Mouse (Mus musculus) hindbrain, embryonic 11.5 days (tissue): ENCODE results near the gene Gm10300. TPM values are rescaled to one million over a fixed set of nuclear protein-coding genes. Genes with fewer than 3 reads are reported as not detected.
A peak's percentile ranks its signal among the peaks of the same experiment; 100 is the strongest.

Experiments
- ATAC-seq: fragments of 200-750 bp; cut with Nextera tagmentation; 2 replicates; pipeline ENCODE4 v1.8.0; 2017; ENCODE audit warnings: mild to moderate bottlenecking, moderate TSS enrichment, moderate library complexity; ENCODE audit not compliant: low FRiP score
- DNase-seq: peaks from one replicate; pipeline ENCODE4 v3.0.0-alpha.2; 2015; ENCODE audit warnings: low spot score
- H3K27ac ChIP-seq: fragments of 300-500 bp; sonication (generic); 2 replicates; pipeline ENCODE4 v1.5.1; 2014; ENCODE audit warnings: mild to moderate bottlenecking, low read depth, low read length
- H3K27me3 ChIP-seq: fragments of 300-500 bp; sonication (generic); 2 replicates; pipeline ENCODE4 v1.6.1; 2014; ENCODE audit warnings: mild to moderate bottlenecking, low read length, moderate library complexity, mixed read lengths; ENCODE audit not compliant: control insufficient read depth, insufficient read depth
- H3K36me3 ChIP-seq: fragments of 300-500 bp; sonication (generic); 2 replicates; pipeline ENCODE4 v1.6.1; 2014; ENCODE audit warnings: mild to moderate bottlenecking, low read length, moderate library complexity, mixed read lengths; ENCODE audit not compliant: control insufficient read depth, insufficient read depth
- H3K4me1 ChIP-seq: fragments of 300-500 bp; sonication (generic); replicated peaks from 2 replicates; pipeline ENCODE4 v1.6.1; 2014; ENCODE audit warnings: low read length, mixed read lengths; ENCODE audit not compliant: control insufficient read depth, insufficient read depth
- H3K4me2 ChIP-seq: fragments of 300-500 bp; sonication (generic); replicated peaks from 2 replicates; pipeline ENCODE4 v1.6.1; 2014; ENCODE audit warnings: mild to moderate bottlenecking, low read depth, low read length
- H3K4me3 ChIP-seq: fragments of 300-500 bp; sonication (generic); 2 replicates; pipeline ENCODE4 v1.5.1; 2014; ENCODE audit warnings: low read depth, low read length
- H3K9ac ChIP-seq: fragments of 300-500 bp; sonication (generic); 2 replicates; pipeline ENCODE4 v1.6.1; 2014; ENCODE audit warnings: low read depth, low read length
- H3K9me3 ChIP-seq: fragments of 300-500 bp; sonication (generic); 2 replicates; pipeline ENCODE4 v1.6.1; 2016; ENCODE audit warnings: low read length; ENCODE audit not compliant: control insufficient read depth
- WGBS: fragments of 180-500 bp; shearing (Covaris S2); extraction: QIAGEN DNeasy Blood & Tissue Kit; methylation state at CpG from one replicate; pipeline ENCODE4 v1.1.7; 2014; 5-methylcytosine and 5-hydroxymethylcytosine counted together
- polyA plus RNA-seq: library from polyadenylated mRNA; unstranded; fragments of >200 nt; fragmentation: Nextera tagmentation; extraction: Ambion mirVana; gene quantifications from 2 replicates; pipeline ENCODE4 v1.2.1, GENCODE M21; 2014

Gene Gm10300
- 0.06 and 0.08 TPM in 2 replicates for polyA plus RNA-seq

DNA sequence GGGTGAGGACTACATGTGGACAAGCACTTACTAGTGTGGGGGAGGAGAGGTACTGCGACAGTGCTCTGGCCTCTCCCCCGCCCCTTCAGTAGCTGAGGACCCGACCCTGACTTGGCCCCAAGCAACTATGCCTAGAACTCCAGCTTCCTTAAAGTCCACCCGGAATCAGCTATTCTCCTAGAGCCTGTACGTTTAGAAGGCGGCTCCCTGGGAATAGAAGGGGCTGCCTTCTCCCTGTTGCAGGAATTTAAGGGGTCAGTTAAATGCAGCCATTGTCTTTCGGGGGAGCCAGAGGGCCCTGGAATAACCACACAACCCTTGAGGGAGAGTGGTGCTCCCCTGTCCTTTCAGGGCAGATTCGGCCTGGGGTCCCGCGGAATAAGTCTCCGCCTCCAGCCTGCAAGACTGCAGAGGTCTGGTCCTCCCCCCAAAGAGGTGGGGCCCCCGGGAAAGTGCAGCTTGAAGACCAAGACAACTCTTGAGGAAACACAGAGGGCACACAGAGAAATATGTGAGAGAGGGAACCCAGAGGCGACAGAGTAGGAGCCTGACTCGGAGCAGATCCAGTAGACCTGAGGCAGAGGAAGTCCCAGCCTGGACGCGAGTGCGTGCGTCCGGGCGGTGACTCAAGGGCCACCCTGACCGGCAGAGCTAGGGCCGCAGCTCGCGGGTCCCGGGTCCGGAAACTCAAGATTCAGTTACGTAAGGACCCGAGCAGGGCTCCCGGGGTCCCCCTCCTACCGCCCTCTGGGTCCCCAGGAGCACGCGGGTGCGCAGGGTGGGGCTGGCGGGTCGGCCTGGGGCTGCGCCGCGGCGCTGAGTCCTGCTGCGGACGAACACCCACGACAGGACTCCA is at the start of gene Gm10300:
TSS of gene Gm10300 (plus strand) at position 621 of the 856 bp plus-strand sequence.
- no peaks in the 10 kb centered on the region for H3K36me3 ChIP-seq
- peaks cover 4% of the 10 kb centered on the region; the same call in 1 of the 2 replicates for H3K4me1 ChIP-seq
- H3K27me3 ChIP-seq = peaks cover 3% of the 10 kb centered on the region; the same call in 1 of the 2 replicates
- DNase-seq (peak; percentile 59), ATAC-seq (peak; percentile 59)
- under 1% methylated on average over 42 of the region's 42 CpGs for WGBS
- H3K9me3 ChIP-seq = no peaks in the 10 kb centered on the region
- H3K4me3 ChIP-seq = peak within 1 kb of the TSS; percentile 80
- H3K27ac ChIP-seq = no peak within 1 kb of the TSS; the same call in 1 of the 2 replicates
- H3K9ac ChIP-seq = peak within 1 kb of the TSS; percentile 77
- peak within 1 kb of the TSS; percentile 99 for H3K4me2 ChIP-seq

DNA sequence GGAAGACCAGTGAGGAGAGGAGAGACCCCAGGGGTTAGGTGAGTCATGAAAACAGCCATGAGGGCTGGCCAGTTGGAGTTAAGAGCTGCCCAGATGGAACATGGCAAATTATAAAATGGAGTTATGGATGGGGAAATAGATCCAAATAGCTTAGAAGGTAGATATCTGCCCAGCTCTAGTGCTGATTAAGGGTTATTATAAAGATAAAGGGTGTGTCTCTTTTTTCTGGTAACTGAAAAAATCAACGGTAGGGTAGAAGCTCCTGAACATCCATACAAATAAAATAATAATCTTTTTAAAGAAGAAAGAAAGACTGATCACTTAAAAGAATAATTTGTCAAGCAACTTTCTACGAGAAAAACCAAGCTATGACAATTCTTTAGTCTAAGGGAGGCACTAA is 49.2 kb upstream of the Gm10300 start:
- H3K9ac ChIP-seq = no peak overlapping the region
- H3K27me3 ChIP-seq = no peaks in the 10 kb centered on the region
- no peaks in the 10 kb centered on the region for H3K4me1 ChIP-seq
- DNase-seq (no peak), ATAC-seq (no peak)
- no peak overlapping the region for H3K4me2 ChIP-seq
- H3K36me3 ChIP-seq = no peaks in the 10 kb centered on the region
- H3K4me3 ChIP-seq = no peak overlapping the region
- no peak overlapping the region for H3K27ac ChIP-seq
- no peaks in the 10 kb centered on the region for H3K9me3 ChIP-seq
- 87% methylated on average over 2 of the region's 2 CpGs for WGBS

DNA sequence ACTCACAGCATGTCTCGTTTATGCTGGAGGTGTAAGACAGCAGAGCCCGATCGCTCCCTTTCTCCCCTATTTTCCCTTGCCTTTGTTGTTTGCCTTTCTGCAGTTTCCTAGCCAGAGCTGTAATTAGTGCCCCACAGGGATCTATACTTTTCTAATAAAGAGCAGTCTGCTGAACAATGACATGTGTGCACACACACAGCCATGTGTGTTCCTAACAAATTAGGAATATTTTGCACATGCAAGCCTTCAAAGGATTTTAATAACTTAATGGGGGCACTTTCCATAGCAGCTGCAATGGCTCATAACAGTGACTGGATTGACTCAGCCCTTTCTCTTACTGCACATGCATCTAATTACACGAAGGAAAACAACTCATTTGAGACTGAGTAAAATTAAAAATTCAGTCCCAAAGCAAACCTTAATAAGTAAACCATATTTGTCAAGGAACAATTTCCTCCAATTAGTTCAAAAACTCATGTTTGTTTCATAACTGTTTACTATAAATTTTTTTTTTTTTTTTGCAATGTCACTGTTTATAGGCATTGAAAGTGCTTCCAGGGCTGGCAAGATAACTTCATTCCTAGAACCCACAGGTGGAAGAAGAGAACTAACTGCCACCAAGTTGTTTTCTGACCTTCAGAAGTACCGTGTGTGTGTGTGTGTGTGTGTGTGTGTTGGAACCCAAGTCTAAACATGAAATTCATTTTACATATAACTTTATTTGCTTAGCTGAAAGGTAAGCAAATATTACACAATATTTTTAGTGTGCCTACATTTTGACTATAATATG is 48.6 kb upstream of the Gm10300 start:
- Histone ChIP-seq H3K27me3 (no peaks in the 10 kb centered on the region), H3K4me2 (no peak overlapping the region), H3K27ac (no peak overlapping the region), H3K9me3 (no peaks in the 10 kb centered on the region), H3K4me3 (no peak overlapping the region), H3K4me1 (no peaks in the 10 kb centered on the region), H3K36me3 (no peaks in the 10 kb centered on the region), H3K9ac (peak overlapping the region; percentile 11; the same call in 1 of the 2 replicates)
- ATAC-seq = no peak
- 36% methylated on average over 5 of the region's 5 CpGs for WGBS
- no peak for DNase-seq

DNA sequence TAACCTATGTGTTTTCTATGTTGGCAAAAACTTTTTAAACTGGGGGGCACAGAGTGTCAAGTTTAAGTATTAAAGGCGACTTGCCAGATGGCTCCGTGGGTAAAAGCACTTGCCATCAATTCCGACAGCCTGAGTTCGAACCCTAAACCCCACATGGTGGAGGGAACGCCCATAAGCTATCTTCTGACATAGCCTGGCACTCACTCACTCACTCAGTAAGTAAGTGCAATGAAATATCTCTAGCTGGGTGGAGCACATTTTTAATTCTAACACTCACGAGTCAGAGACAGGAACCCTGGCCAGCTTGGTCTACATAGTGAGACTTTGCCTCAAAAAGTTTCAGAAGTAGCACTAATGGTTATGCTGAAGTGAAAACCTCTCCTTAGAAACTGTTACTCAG is 47.3 kb upstream of the Gm10300 start:
- H3K9ac ChIP-seq = no peak overlapping the region
- no peaks in the 10 kb centered on the region for H3K4me1 ChIP-seq
- no peak overlapping the region for H3K4me2 ChIP-seq
- DNase-seq (no peak), ATAC-seq (no peak)
- WGBS = 83% methylated on average over 6 of the region's 6 CpGs
- no peaks in the 10 kb centered on the region for H3K36me3 ChIP-seq
- H3K9me3 ChIP-seq = no peaks in the 10 kb centered on the region
- H3K4me3 ChIP-seq = no peak overlapping the region
- H3K27me3 ChIP-seq = no peaks in the 10 kb centered on the region
- no peak overlapping the region for H3K27ac ChIP-seq

DNA sequence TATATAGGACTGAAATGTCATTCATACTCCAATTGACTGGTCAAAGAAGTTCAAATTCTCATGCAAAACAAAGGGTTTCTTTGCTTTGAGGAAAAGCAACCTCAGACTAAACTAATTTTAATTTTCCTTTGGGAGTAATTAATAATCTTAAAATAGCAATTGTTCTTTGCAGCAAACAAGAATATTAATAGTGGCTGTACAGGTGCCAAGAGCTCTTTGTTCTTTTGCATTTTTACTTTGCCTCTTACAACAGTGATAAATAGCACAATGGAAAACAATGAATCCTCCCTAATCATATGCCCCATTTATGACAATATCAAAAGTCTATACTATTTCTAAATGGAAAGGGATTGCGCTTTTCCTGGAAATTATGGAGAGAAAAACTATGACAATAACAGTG is 46.7 kb upstream of the Gm10300 start:
- H3K27me3 ChIP-seq = no peaks in the 10 kb centered on the region
- no peak for ATAC-seq
- WGBS = 95% methylated on average over 1 of the region's 1 CpGs

DNA sequence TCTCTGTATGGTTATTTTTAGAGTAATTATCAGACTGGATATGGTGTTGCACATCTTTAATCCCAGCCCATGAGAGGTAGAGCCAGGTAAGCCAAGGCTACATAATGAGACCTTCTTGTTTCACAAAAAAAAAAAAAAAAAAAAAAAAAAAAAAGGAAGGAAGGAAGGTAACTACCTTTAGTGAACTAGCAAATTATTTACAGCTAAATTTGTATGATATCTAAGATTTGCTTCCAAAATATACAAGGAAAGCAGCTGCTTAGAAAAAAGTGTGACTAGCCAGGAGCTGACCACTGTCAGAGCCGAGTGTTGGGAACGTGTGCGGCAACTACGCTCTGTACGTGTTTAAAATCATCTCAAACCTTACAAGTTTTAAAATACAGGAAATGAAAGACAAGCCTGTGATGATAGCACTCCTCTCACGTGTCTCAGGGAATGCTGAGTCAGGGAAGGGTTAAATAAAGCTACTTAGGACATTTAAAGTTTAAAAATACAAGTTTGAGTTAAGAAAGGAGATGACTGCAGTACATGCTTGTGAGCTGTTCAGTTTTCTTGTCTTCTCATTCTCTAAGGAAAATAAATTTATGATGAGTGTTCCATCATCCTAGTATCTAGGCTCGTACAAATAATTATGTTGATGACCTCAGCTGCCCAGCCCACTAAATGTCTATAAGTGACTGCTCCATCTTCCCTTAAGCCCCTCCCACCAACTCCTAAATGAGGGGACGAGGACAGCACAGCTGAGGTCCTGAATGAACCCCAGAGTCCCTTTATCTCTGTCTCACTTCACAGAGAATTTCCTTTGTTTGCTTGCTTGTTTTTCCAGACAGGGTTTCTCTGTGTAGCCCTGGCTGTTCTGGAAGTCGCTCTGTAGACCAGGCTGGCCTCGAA is 44.4 kb upstream of the Gm10300 start:
- Histone ChIP-seq H3K4me1 (no peaks in the 10 kb centered on the region), H3K4me3 (no peak overlapping the region), H3K9me3 (no peaks in the 10 kb centered on the region), H3K9ac (no peak overlapping the region), H3K27ac (peak overlapping the region; percentile 61; the same call in 1 of the 2 replicates), H3K27me3 (no peaks in the 10 kb centered on the region), H3K36me3 (no peaks in the 10 kb centered on the region), H3K4me2 (no peak overlapping the region)
- DNase-seq = peak; percentile 39
- 0 out of 2 replicates have a peak, but pooled peaks have one; percentile 56 for ATAC-seq
- 63% methylated on average over 10 of the region's 10 CpGs for WGBS

More for the DNA sequence above, 46.7 kb upstream of the Gm10300 start:
- H3K27ac ChIP-seq = no peak overlapping the region
- no peak for DNase-seq
- H3K4me3 ChIP-seq = no peak overlapping the region
- no peaks in the 10 kb centered on the region for H3K4me1 ChIP-seq
- no peak overlapping the region for H3K9ac ChIP-seq
- H3K4me2 ChIP-seq = no peak overlapping the region
- H3K9me3 ChIP-seq = no peaks in the 10 kb centered on the region
- H3K36me3 ChIP-seq = no peaks in the 10 kb centered on the region

DNA sequence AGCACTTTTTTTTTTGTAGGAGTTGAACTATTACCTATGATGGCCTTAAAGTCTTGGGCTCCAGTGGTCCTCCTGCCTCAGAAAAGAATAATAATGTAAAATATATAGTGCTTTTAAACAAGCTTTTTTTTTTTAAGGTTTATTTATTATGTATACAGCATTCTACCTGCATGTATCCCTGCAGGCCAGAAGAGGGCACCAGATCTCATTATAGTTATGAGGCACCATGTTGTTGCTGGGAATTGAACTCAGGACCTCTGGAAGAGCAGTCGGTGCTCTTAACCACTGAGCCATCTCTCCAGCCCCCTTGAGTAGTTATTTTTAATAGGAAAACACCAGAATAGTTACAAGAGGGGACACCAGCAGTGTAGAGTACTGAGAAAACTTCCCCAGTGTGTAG is 41.3 kb upstream of the Gm10300 start:
- no peak overlapping the region for H3K4me3 ChIP-seq
- no peaks in the 10 kb centered on the region for H3K36me3 ChIP-seq
- ATAC-seq (no peak), DNase-seq (no peak)
- no peak overlapping the region for H3K9ac ChIP-seq
- no peaks in the 10 kb centered on the region; the same call in 1 of the 2 replicates for H3K4me1 ChIP-seq
- no peak overlapping the region for H3K4me2 ChIP-seq
- no peaks in the 10 kb centered on the region for H3K9me3 ChIP-seq
- H3K27me3 ChIP-seq = no peaks in the 10 kb centered on the region
- 89% methylated on average over 1 of the region's 1 CpGs for WGBS
- H3K27ac ChIP-seq = peak overlapping the region; percentile 68; the same call in 1 of the 2 replicates

DNA sequence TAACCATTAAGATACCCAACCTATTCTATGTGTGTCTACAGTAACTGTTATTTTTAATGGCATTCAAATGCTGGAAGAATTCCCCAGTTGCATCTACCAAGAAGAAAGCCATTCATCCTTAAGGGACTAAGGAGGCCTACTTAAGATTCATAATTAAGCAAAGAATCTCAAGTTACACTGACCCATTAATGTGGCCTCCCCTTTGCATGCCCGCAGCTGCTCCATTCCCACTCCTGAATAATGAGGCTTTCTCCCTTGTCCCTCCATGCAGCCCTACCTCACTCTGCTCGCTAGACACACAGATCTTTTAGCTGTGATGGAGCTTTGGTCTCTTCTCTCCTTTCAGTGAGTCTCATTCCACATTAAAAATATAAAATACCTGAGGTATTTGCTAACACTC is 40.3 kb upstream of the Gm10300 start:
- Histone ChIP-seq H3K4me1 (peaks cover 6% of the 10 kb centered on the region), H3K36me3 (no peaks in the 10 kb centered on the region), H3K9ac (no peak overlapping the region), H3K9me3 (no peaks in the 10 kb centered on the region), H3K27ac (peak overlapping the region; percentile 68), H3K4me3 (no peak overlapping the region), H3K27me3 (no peaks in the 10 kb centered on the region), H3K4me2 (no peak overlapping the region)
- 33% methylated on average over 2 of the region's 2 CpGs for WGBS
- DNase-seq (peak; percentile 54), ATAC-seq (peak; percentile 76)
